Mouse (Mus musculus) liver, adult 2 months (tissue): ENCODE results near the gene Rspry1.

Experiments used
- CTCF ChIP-seq: fragments of 200-500 bp; IDR thresholded peaks from 2 replicates; pipeline ENCODE4 v1.5.1; 2011; ENCODE audit warnings: low read depth, low read length, control low read depth
- POLR2A ChIP-seq: fragments of 200-500 bp; IDR thresholded peaks from 2 replicates; pipeline ENCODE4 v1.6.1; 2011; ENCODE audit warnings: low read length, control low read depth; ENCODE audit not compliant: insufficient read depth; ENCODE audit errors: extremely low read depth

DNA sequence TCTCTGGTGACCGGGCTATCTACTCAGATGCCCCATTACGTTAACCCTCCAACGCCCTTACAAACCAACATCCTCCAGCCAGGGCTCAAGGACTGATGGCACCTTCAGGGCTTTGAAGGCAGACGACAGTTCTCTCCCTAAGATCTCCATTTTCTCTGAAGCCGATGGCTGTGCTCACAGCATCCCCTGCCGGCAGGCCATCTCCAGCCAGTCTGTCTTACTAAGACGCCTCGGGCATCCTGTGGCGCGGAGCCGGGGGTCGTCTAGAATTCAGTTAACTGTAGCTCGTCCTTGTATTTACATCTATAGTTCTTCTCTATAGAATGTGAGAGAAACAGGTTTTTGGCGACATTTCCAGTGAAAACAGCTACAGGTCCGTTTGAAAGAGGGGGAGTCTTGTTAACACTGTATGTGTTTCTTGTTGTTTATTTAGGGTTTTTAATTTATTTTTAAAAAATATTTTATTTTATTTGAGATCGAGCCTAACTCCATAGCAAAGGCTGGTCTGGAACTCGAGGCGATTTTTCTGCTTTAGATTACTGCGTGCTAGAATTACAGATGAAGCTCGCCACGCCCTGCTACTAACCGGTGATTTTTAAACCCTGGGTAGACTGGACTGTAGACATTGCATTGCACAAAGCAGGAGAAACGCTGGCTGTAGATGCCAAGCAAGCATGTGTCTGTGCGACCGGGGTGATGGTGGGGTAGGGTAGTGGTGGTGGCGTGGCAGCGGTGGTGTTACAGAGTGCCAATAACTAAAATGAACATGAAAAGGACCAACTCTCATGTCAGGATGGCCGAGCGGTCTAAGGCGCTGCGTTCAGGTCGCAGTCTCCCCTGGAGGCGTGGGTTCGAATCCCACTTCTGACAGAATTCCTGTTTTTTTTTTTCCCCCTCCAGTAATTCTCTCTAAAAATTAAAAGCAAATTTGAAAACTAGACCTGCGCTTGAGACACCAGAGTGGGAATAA is 101.4 kb downstream of the Rspry1 start:
- TF ChIP-seq CTCF (peak; percentile 98), POLR2A (no peak)
